Mouse (Mus musculus): ENCODE results near the gene Adamts2. TPM values are rescaled to one million over a fixed set of nuclear protein-coding genes. Genes with fewer than 3 reads are reported as not detected.

Gene Adamts2
- polyA plus RNA-seq (2015; fragmentation: Nextera tagmentation; extraction: Ambion mirVana): 19.7 and 21.9 TPM in 2 replicates

DNA sequence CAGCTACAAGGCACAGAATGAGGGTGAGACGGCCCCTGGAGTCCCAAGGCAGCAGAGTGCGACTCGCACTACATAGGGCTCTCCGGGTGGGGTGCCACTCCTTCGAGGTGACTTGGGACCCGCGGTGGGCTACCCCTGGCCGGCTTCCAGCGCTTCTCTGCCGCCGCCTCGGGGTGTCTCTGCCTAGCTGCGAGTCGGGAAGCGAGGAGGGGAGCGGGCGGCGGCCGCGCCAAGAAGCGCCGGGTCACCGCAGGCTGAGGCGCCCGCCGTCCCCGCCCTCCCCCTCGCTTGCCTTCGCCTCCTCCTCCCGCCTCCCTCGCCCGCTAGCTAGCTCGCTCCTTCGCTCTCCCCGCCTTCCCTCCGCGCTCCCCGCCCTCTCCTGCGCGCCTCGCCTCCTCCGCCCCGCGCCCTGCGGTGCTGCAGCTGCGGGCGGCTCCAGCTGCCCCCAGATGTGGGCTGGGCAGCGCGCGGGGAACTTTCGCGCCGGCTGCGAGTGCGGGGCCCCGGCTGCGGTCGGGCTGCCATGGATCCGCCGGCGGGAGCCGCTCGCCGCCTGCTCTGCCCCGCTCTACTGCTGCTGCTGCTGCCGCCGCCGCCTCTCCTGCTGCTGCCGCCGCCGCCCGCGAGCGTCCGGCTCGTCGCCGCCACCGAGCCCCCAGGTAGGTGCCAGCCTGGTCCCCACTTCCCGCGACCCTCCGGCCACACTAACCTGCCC, at the start of gene Adamts2:
Adamts2 (plus strand) TSS at position 444 of the 715 bp plus-strand sequence.
- H3K4me1 ChIP-seq: peaks cover 25% of the 10 kb centered on the region
- WGBS: under 1% methylated on average over 62 of the region's 82 CpGs
- H3K36me3 ChIP-seq: no peaks in the 10 kb centered on the region
- ATAC-seq (ENCODE audit: insufficient number of reproducible peaks, low FRiP score, low TSS enrichment, low read depth): peak; percentile 80
- H3K27me3 ChIP-seq: peaks cover 66% of the 10 kb centered on the region
- peak within 1 kb of the TSS; percentile 73 for H3K4me3 ChIP-seq
- no peaks in the 10 kb centered on the region for H3K9me3 ChIP-seq
- H3K27ac ChIP-seq: peak within 1 kb of the TSS; percentile 75
- H3K4me2 ChIP-seq: peak within 1 kb of the TSS; percentile 96
- H3K9ac ChIP-seq: peak within 1 kb of the TSS; percentile 61

DNA sequence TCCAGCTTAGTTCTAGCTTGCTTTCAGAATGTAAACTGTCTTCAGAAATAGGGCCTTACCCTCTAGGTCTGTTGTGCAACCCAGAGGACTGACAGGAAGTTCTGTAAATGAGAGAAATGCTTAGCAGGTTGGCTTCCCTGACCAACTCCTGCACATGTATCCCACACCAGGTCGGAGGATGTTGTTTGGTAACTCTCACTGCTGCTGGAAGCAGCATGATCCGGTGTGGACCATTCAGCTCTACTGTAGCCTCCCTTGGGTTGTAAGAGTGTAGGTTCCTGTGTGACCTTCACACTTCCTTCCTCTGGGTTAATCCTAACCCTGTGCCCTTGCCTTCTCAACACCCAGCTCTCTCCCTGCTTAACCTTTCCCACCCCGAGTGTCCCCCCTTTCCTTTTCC, 44.8 kb upstream of the Adamts2 start:
- Histone ChIP-seq H3K9me3 (peaks cover 5% of the 10 kb centered on the region; the same call in 1 of the 2 replicates), H3K9ac (no peak overlapping the region), H3K4me2 (no peak overlapping the region), H3K27ac (no peak overlapping the region), H3K4me1 (no peaks in the 10 kb centered on the region), H3K27me3 (no peaks in the 10 kb centered on the region), H3K36me3 (no peaks in the 10 kb centered on the region), H3K4me3 (no peak overlapping the region)
- ATAC-seq (ENCODE audit: insufficient number of reproducible peaks, low FRiP score, low TSS enrichment, low read depth): no peak
- WGBS: 89% methylated on average over 3 of the region's 3 CpGs

DNA sequence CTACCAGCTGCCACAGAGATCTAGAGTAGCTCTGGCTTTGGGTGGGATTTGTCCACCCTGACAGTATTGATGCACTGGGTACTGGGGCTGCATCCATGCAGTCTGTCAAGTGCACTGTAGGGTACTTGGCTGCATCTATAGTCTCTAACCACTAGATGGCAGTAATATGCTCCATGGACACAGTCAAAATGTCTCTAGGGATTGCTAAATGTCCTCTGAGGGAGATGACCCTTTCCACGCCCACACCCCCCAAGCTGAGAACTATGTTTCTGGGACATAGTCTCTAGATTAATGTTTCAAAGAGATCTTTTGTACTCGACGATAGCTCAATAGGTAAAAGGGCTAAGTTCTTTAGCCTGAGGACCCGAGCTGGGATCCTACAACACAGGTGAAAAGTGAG, 42.8 kb upstream of the Adamts2 start:
- Histone ChIP-seq H3K27me3 (no peaks in the 10 kb centered on the region), H3K27ac (no peak overlapping the region), H3K36me3 (no peaks in the 10 kb centered on the region), H3K4me1 (no peaks in the 10 kb centered on the region; the same call in 1 of the 2 replicates), H3K4me2 (no peak overlapping the region), H3K9ac (no peak overlapping the region), H3K9me3 (peaks cover 5% of the 10 kb centered on the region; the same call in 1 of the 2 replicates), H3K4me3 (no peak overlapping the region)
- 28% methylated on average over 4 of the region's 4 CpGs for WGBS
- no peak for ATAC-seq (ENCODE audit: insufficient number of reproducible peaks, low FRiP score, low TSS enrichment, low read depth)

DNA sequence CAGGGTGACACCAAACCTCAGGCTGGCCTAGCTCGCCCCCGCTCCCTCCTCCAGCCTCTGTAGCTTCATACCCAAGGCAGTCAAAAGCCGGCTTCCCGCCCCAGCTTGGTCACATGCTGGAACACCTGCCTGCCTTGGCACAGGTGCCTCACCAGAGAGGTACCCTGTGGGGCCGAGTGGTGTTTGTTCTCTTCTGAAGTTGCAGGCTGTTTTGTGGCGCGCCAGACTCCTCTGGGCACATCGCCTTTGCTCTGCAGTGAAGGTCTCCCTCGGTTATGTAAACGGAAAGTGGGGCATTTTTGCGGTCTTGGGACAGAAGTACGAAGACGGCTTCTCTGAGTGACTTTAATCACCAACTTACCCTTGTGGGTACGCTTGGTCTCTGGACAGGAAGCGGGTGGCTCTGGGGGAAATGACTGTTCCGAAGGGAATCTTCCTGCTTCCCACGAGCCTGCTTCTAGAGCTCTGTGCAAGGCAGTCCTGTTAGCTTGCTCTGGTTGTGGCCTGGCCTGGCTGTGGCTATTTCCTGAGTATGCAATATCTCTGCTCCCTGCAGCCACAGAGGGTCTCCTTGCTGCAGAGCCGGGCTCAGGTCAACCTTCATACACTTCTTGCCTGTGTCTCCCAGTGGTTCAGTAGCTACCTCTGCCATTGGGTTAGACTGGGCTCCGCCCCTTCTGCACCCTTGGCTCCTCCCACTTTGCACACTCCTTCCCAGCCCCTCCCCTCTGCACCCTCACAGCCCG, 36.2 kb upstream of the Adamts2 start:
- H3K27ac ChIP-seq: no peak overlapping the region
- no peaks in the 10 kb centered on the region for H3K27me3 ChIP-seq
- no peak overlapping the region for H3K4me3 ChIP-seq
- no peak overlapping the region for H3K4me2 ChIP-seq
- H3K9me3 ChIP-seq: no peaks in the 10 kb centered on the region
- H3K9ac ChIP-seq: no peak overlapping the region
- ATAC-seq (ENCODE audit: insufficient number of reproducible peaks, low FRiP score, low TSS enrichment, low read depth): peak; percentile 58; the same call in 1 of the 2 replicates
- no peaks in the 10 kb centered on the region; the same call in 1 of the 2 replicates for H3K4me1 ChIP-seq
- H3K36me3 ChIP-seq: no peaks in the 10 kb centered on the region
- WGBS: 64% methylated on average over 20 of the region's 20 CpGs

DNA sequence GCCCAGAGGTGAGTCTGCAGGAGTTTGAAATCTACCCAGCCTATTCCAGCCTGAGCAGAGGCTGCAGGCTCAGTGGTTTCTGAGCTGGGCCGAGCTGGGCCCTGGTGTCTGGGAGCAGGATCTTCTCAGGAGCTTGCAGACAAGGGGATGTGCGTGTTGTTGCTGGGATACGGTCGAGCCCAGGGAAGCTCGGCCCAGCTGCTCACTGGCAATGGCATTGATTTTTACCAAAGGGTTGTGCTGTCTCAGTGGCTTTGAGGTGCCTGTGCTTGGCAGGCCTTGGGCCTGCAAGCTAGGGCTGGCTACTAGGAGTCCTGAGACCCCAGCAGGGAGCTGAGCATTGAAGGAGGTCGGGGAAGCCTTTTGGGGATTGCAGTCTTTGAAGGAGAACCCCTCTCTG, 30.4 kb upstream of the Adamts2 start:
- no peak overlapping the region for H3K4me3 ChIP-seq
- WGBS: 77% methylated on average over 6 of the region's 6 CpGs
- no peak overlapping the region for H3K4me2 ChIP-seq
- H3K9ac ChIP-seq: no peak overlapping the region
- H3K9me3 ChIP-seq: no peaks in the 10 kb centered on the region
- no peak overlapping the region for H3K27ac ChIP-seq
- no peak for ATAC-seq (ENCODE audit: insufficient number of reproducible peaks, low FRiP score, low TSS enrichment, low read depth)
- no peaks in the 10 kb centered on the region for H3K27me3 ChIP-seq
- H3K36me3 ChIP-seq: no peaks in the 10 kb centered on the region
- H3K4me1 ChIP-seq: no peaks in the 10 kb centered on the region

DNA sequence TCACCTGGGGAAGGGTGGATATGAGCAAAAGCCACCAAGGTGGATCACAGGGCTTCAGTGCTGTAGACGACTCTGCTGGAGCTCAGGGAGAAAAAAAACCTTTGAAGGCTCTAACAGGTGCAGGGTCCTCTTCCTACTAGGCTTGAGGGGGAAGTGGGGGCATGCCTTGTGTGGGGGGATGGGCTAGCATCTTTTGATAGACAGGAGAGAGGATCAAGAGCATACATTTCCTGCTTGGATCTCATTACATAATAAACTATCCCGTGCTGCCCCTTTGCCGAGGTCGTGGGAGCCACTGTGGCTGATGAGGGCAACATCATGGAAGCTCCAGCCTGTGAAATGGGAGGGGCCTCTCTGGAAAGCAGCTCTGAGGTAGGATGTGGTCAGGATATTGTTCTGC, 25.4 kb upstream of the Adamts2 start:
- no peaks in the 10 kb centered on the region for H3K36me3 ChIP-seq
- no peak overlapping the region for H3K9ac ChIP-seq
- H3K27ac ChIP-seq: no peak overlapping the region
- WGBS: 52% methylated on average over 4 of the region's 4 CpGs
- no peaks in the 10 kb centered on the region for H3K9me3 ChIP-seq
- H3K4me2 ChIP-seq: no peak overlapping the region
- no peaks in the 10 kb centered on the region for H3K27me3 ChIP-seq
- H3K4me1 ChIP-seq: no peaks in the 10 kb centered on the region
- no peak for ATAC-seq (ENCODE audit: insufficient number of reproducible peaks, low FRiP score, low TSS enrichment, low read depth)
- no peak overlapping the region for H3K4me3 ChIP-seq

DNA sequence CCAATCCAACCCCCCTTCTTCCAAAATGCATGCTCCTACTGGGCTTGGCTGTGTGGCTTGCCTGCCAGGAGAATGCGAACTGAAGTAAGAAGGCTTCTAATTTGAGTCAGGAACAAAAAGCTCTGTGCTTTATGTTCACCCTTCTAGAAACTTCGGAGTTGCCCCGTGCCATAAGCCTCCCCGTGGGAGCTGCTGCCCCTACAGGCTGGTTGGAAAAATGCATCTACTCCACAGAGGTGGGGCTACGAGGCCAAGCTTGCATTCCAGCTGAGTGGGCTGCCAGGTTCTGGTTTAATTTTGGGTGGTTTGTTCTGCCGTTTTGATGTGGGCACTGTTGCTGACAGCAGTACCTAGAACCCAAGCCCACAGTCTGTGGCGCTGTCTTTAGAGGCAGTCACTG, 14.9 kb upstream of the Adamts2 start:
- 35% methylated on average over 7 of the region's 7 CpGs for WGBS
- no peaks in the 10 kb centered on the region for H3K36me3 ChIP-seq

DNA sequence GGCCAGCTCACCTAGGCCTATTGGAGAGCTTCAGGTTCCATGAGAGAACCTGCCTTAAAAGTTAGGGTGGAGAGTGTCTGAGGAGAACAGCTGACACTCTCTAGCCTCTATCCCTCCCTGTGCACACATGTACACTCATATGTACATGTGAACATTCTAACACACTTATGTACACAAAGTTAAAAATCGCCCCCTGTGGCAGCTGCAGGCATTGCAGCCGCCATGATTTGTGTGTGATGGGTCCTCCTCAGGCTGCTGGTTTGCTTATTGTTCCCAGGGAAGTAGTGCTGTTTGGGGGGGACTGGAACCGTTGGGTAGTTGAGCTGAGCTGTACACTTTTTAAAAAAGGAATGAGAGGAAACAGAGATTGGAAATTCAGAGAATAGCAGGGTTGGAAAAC, 14.1 kb upstream of the Adamts2 start:
- Histone ChIP-seq H3K27ac (no peak overlapping the region), H3K9me3 (no peaks in the 10 kb centered on the region), H3K36me3 (no peaks in the 10 kb centered on the region), H3K9ac (no peak overlapping the region), H3K4me3 (no peak overlapping the region), H3K27me3 (no peaks in the 10 kb centered on the region), H3K4me2 (no peak overlapping the region), H3K4me1 (0 out of 2 replicates have a peak, but pooled peaks cover 3% of the 10 kb centered on the region)
- 11% methylated on average over 3 of the region's 3 CpGs for WGBS
- no peak for ATAC-seq (ENCODE audit: insufficient number of reproducible peaks, low FRiP score, low TSS enrichment, low read depth)

More for the DNA sequence above, 14.9 kb upstream of the Adamts2 start:
- Histone ChIP-seq H3K27me3 (no peaks in the 10 kb centered on the region), H3K4me1 (0 out of 2 replicates have a peak, but pooled peaks cover 3% of the 10 kb centered on the region), H3K27ac (no peak overlapping the region), H3K9ac (no peak overlapping the region), H3K4me3 (no peak overlapping the region), H3K9me3 (no peaks in the 10 kb centered on the region), H3K4me2 (no peak overlapping the region)
- ATAC-seq (ENCODE audit: insufficient number of reproducible peaks, low FRiP score, low TSS enrichment, low read depth): no peak

DNA sequence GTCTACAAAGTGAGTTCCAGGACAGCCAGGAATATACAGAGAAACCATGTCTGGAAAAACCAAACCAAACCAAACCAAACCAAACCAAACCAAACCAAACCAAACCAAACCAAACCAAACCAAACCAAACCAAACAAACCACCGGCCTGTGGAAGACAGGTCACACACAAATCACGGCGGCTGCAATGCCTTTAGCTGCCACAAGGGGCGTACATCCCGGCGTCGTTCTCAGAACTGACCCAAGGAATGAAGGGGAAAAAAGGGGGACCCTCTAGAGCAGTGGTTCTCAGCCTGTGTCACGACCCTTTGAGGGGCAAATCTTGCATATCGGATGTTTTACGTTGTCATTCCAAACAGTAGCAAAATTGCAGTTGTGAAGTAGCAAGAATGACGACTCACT, 12.8 kb upstream of the Adamts2 start:
- WGBS: 43% methylated on average over 11 of the region's 11 CpGs
- Histone ChIP-seq H3K9ac (no peak overlapping the region), H3K27ac (no peak overlapping the region), H3K9me3 (no peaks in the 10 kb centered on the region), H3K4me1 (0 out of 2 replicates have a peak, but pooled peaks cover 3% of the 10 kb centered on the region), H3K27me3 (no peaks in the 10 kb centered on the region), H3K4me2 (no peak overlapping the region), H3K36me3 (no peaks in the 10 kb centered on the region), H3K4me3 (no peak overlapping the region)
- no peak for ATAC-seq (ENCODE audit: insufficient number of reproducible peaks, low FRiP score, low TSS enrichment, low read depth)

DNA sequence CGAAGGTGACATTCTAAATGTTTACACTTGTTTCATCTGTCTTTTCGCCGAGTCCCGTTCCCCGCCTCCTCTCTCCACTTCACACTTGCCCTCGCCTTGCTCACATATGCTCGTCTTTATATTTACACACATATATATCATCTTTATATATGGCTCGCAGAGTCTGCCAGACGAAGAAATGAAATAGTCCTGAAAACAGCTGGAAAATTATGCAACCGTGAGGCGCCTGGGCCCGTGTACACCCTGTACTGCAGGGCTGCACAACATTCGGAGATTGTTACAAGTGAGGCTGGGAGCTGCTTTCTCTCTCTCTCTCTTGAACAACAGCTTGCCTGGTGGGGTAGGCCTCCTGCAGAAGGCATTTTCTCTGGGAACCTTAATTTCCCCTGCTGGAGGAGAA, 10.8 kb upstream of the Adamts2 start:
- no peak for ATAC-seq (ENCODE audit: insufficient number of reproducible peaks, low FRiP score, low TSS enrichment, low read depth)
- H3K4me1 ChIP-seq: 0 out of 2 replicates have a peak, but pooled peaks cover 3% of the 10 kb centered on the region

DNA sequence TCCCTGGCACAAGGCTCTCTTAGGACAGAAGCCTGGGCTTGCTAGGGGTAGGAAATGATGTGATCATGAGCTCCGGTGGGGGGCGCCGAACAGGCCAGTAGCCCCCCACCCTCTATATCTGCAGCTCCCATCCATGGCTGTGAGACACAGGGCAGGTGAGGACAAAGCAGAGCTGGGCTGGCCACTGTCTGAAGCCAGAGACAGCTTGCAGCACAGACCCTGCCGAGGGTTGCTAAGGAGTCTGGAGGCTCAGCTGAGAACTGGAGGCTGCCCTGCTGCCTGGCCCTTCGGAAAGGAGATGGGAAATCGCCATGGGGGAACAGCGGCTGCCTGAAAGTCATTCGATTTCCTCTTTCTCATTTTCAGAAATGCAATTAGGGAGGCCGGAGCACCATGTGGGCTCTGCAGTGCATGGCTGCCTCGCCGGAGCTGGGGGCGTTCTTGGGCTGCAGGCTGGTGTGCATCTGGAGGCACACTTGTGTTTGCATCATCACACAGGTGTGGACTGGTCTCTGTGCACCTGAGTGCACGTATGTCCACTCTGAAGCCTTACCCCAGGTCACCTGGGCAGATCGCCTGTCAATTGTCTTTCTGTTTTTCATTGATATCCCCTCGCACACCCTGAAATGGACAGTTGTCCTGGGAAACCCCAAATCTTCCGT, 8.9 kb upstream of the Adamts2 start:
- ATAC-seq (ENCODE audit: insufficient number of reproducible peaks, low FRiP score, low TSS enrichment, low read depth): no peak
- 64% methylated on average over 16 of the region's 16 CpGs for WGBS
- Histone ChIP-seq H3K36me3 (no peaks in the 10 kb centered on the region), H3K4me1 (no peaks in the 10 kb centered on the region), H3K9me3 (no peaks in the 10 kb centered on the region), H3K9ac (no peak overlapping the region), H3K4me3 (no peak overlapping the region), H3K27ac (no peak overlapping the region), H3K27me3 (no peaks in the 10 kb centered on the region), H3K4me2 (no peak overlapping the region)

More for the DNA sequence above, 10.8 kb upstream of the Adamts2 start:
- Histone ChIP-seq H3K27ac (no peak overlapping the region), H3K9ac (no peak overlapping the region), H3K9me3 (no peaks in the 10 kb centered on the region), H3K27me3 (no peaks in the 10 kb centered on the region), H3K36me3 (no peaks in the 10 kb centered on the region), H3K4me2 (no peak overlapping the region), H3K4me3 (no peak overlapping the region)
- 70% methylated on average over 13 of the region's 13 CpGs for WGBS

DNA sequence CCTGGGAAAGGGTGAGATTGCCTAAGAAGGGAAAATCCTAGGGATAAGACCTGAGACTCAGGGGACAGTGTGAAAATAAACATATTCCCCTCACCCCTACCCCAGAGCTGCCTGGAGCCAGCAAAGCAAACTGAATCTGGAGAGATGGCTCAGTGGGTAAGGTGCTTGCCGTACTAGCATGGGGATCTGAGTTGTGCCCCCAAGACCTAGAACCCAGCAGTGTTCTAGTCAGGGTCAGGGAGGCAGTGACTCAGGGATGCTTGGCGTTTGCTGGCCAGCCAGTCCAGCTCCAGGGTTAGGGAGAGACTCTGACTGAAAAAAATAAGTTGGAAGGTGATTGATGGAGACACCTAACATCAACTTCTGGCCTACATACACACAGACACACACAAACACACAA, 5.3 kb upstream of the Adamts2 start:
- peaks cover 2% of the 10 kb centered on the region; the same call in 1 of the 2 replicates for H3K4me1 ChIP-seq
- no peak for ATAC-seq (ENCODE audit: insufficient number of reproducible peaks, low FRiP score, low TSS enrichment, low read depth)
- H3K9ac ChIP-seq: no peak overlapping the region
- no peak overlapping the region for H3K4me3 ChIP-seq
- H3K9me3 ChIP-seq: no peaks in the 10 kb centered on the region
- 90% methylated on average over 2 of the region's 2 CpGs for WGBS
- no peak overlapping the region for H3K27ac ChIP-seq
- peaks cover 24% of the 10 kb centered on the region for H3K27me3 ChIP-seq
- H3K36me3 ChIP-seq: no peaks in the 10 kb centered on the region
- H3K4me2 ChIP-seq: no peak overlapping the region
